Mouse (Mus musculus): ENCODE data around the gene Spata13.

GRCm38 (mm10) chr14:60721304-60721703 is 87.5 kb downstream of the Spata13 start:
- no peak for TF ChIP-seq POLR2A (IDR thresholded peaks at IDR 0.05; ENCODE audit: low read depth, low read length)
- TF ChIP-seq CTCF (IDR thresholded peaks at IDR 0.05; ENCODE audit: extremely low read depth, insufficient read length, insufficient replicate concordance, low read depth, low read length), result no peak
